Mouse (Mus musculus): ENCODE measurements at regions not wholly inside any gene's neighbourhood (a gene's known extent, or its start where the extent isn't known, plus 50 kb on each side); places are given as distances from the start of the nearest gene placed in this dataset.

- no peak for TF ChIP-seq POLR2A (IDR thresholded peaks at IDR 0.05; ENCODE audit: borderline replicate concordance, extremely low read depth, insufficient read depth, insufficient read length, poor library complexity, severe bottlenecking)
- TF ChIP-seq CTCF (IDR thresholded peaks at IDR 0.05; ENCODE audit: borderline replicate concordance, extremely low read depth, insufficient read depth, insufficient read length), result no peak
- no peak for DNase-seq (ENCODE audit: low read depth)
Observed at GRCm38 (mm10) chr3:56877062-56877461, 424.7 kb downstream of the Tm4sf1 start.

- no peak for DNase-seq (ENCODE audit: low read depth)
- no peak for TF ChIP-seq CTCF (IDR thresholded peaks at IDR 0.05; ENCODE audit: borderline replicate concordance, extremely low read depth, insufficient read depth, insufficient read length)
Observed at GRCm38 (mm10) chr3:56863591-56863990, 438.2 kb downstream of the Tm4sf1 start.

GRCm38 (mm10) chr3:56859841-56860240, 441.9 kb downstream of the Tm4sf1 start:
- TF ChIP-seq CTCF (IDR thresholded peaks at IDR 0.05; ENCODE audit: borderline replicate concordance, extremely low read depth, insufficient read depth, insufficient read length) (no peak), POLR2A (IDR thresholded peaks at IDR 0.05; ENCODE audit: borderline replicate concordance, extremely low read depth, insufficient read depth, insufficient read length, poor library complexity, severe bottlenecking) (no peak)
- DNase-seq (ENCODE audit: low read depth), result peak; percentile 69

GRCm38 (mm10) chr3:56845462-56845770, 456.4 kb downstream of the Tm4sf1 start:
- TF ChIP-seq CTCF (IDR thresholded peaks at IDR 0.05; ENCODE audit: borderline replicate concordance, extremely low read depth, insufficient read depth, insufficient read length) (no peak), POLR2A (IDR thresholded peaks at IDR 0.05; ENCODE audit: borderline replicate concordance, extremely low read depth, insufficient read depth, insufficient read length, poor library complexity, severe bottlenecking) (no peak)
- DNase-seq (ENCODE audit: low read depth), result peak; percentile 11

GRCm38 (mm10) chr3:56844681-56845461, 456.9 kb downstream of the Tm4sf1 start:
- no peak for TF ChIP-seq CTCF (IDR thresholded peaks at IDR 0.05; ENCODE audit: borderline replicate concordance, extremely low read depth, insufficient read depth, insufficient read length)
- DNase-seq (ENCODE audit: low read depth), result peak; percentile 91

GRCm38 (mm10) chr3:56837176-56837575, 464.6 kb downstream of the Tm4sf1 start:
- TF ChIP-seq POLR2A (IDR thresholded peaks at IDR 0.05; ENCODE audit: borderline replicate concordance, extremely low read depth, insufficient read depth, insufficient read length, poor library complexity, severe bottlenecking) (no peak), CTCF (IDR thresholded peaks at IDR 0.05; ENCODE audit: borderline replicate concordance, extremely low read depth, insufficient read depth, insufficient read length) (no peak)
- DNase-seq (ENCODE audit: low read depth), result no peak

- DNase-seq (ENCODE audit: low read depth), result peak; percentile 81
- no peak for TF ChIP-seq POLR2A (IDR thresholded peaks at IDR 0.05; ENCODE audit: borderline replicate concordance, extremely low read depth, insufficient read depth, insufficient read length, poor library complexity, severe bottlenecking)
- no peak for TF ChIP-seq CTCF (IDR thresholded peaks at IDR 0.05; ENCODE audit: borderline replicate concordance, extremely low read depth, insufficient read depth, insufficient read length)
Observed at GRCm38 (mm10) chr3:56830315-56831097, 471.3 kb downstream of the Tm4sf1 start.

- TF ChIP-seq POLR2A (IDR thresholded peaks at IDR 0.05; ENCODE audit: borderline replicate concordance, extremely low read depth, insufficient read depth, insufficient read length, poor library complexity, severe bottlenecking) (no peak), CTCF (IDR thresholded peaks at IDR 0.05; ENCODE audit: borderline replicate concordance, extremely low read depth, insufficient read depth, insufficient read length) (no peak)
- DNase-seq (ENCODE audit: low read depth), result peak; percentile 28
Observed at GRCm38 (mm10) chr3:56824157-56824556, 477.6 kb downstream of the Tm4sf1 start.

GRCm38 (mm10) chr3:56810548-56811071, 491.2 kb downstream of the Tm4sf1 start:
- TF ChIP-seq POLR2A (IDR thresholded peaks at IDR 0.05; ENCODE audit: borderline replicate concordance, extremely low read depth, insufficient read depth, insufficient read length, poor library complexity, severe bottlenecking) (no peak), CTCF (IDR thresholded peaks at IDR 0.05; ENCODE audit: borderline replicate concordance, extremely low read depth, insufficient read depth, insufficient read length) (no peak)
- peak; percentile 39 for DNase-seq (ENCODE audit: low read depth)

- TF ChIP-seq CTCF (IDR thresholded peaks at IDR 0.05; ENCODE audit: borderline replicate concordance, extremely low read depth, insufficient read depth, insufficient read length) (no peak), POLR2A (IDR thresholded peaks at IDR 0.05; ENCODE audit: borderline replicate concordance, extremely low read depth, insufficient read depth, insufficient read length, poor library complexity, severe bottlenecking) (no peak)
- no peak for DNase-seq (ENCODE audit: low read depth)
Observed at GRCm38 (mm10) chr3:56793054-56793453, 508.7 kb downstream of the Tm4sf1 start.

- TF ChIP-seq CTCF (IDR thresholded peaks at IDR 0.05; ENCODE audit: borderline replicate concordance, extremely low read depth, insufficient read depth, insufficient read length) (no peak), POLR2A (IDR thresholded peaks at IDR 0.05; ENCODE audit: borderline replicate concordance, extremely low read depth, insufficient read depth, insufficient read length, poor library complexity, severe bottlenecking) (no peak)
- DNase-seq (ENCODE audit: low read depth), result peak; percentile 25
Observed at GRCm38 (mm10) chr3:56789155-56789554, 512.6 kb downstream of the Tm4sf1 start.

GRCm38 (mm10) chr3:56773920-56774319, 527.9 kb downstream of the Tm4sf1 start:
- TF ChIP-seq CTCF (IDR thresholded peaks at IDR 0.05; ENCODE audit: borderline replicate concordance, extremely low read depth, insufficient read depth, insufficient read length) (no peak), POLR2A (IDR thresholded peaks at IDR 0.05; ENCODE audit: borderline replicate concordance, extremely low read depth, insufficient read depth, insufficient read length, poor library complexity, severe bottlenecking) (no peak)
- no peak for DNase-seq (ENCODE audit: low read depth)
